Comparison of ENCODE assay signal across 21 mouse cellular contexts in genomic region chr1:187077352-187077751, GRCm38 (mm10).
DNase-seq lines count a peak whose midpoint lies in the region; ATAC-seq and TF ChIP-seq lines count a peak whose summit lies in the region.
"Had no signal": no experiment of that assay in that cellular context is flagged by ENCODE, and none has a peak within 500 bp of the region (broad histone marks: within the 10 kb centered on the region; RNA-seq: fewer than 3 reads in every experiment).

No protein-coding gene starts in this region.

- no peak overlapping the region for H3K9ac ChIP-seq in kidney, postnatal 0 days (ENCODE audit: low read depth, low read length)
- H3K9ac ChIP-seq in kidney, embryonic 16.5 days (replicated peaks; ENCODE audit: low read length), result no peak overlapping the region
- no peak overlapping the region for H3K9ac ChIP-seq in hindbrain, embryonic 11.5 days (ENCODE audit: low read depth, low read length)
- H3K9ac ChIP-seq in neural tube, embryonic 11.5 days (ENCODE audit: low read length), result no peak overlapping the region
- H3K9ac ChIP-seq: embryonic facial prominence, embryonic 13.5 days; limb, embryonic 12.5 days; liver, embryonic 14.5 days had no signal

- no peaks in the 10 kb centered on the region for H3K36me3 ChIP-seq in kidney, postnatal 0 days (ENCODE audit: insufficient read depth, low read length)
- no peaks in the 10 kb centered on the region for H3K36me3 ChIP-seq in kidney, embryonic 16.5 days (ENCODE audit: insufficient read depth, low read length)
- no peaks in the 10 kb centered on the region for H3K36me3 ChIP-seq in hindbrain, embryonic 11.5 days (ENCODE audit: control insufficient read depth, insufficient read depth, low read length)
- no peaks in the 10 kb centered on the region for H3K36me3 ChIP-seq in neural tube, embryonic 11.5 days (ENCODE audit: control insufficient read depth, insufficient read depth, low read length)
- H3K36me3 ChIP-seq: embryonic facial prominence, embryonic 13.5 days; heart, embryonic 10.5 days; limb, embryonic 12.5 days had no signal

- no peak overlapping the region for H3K27ac ChIP-seq in kidney, postnatal 0 days
- H3K27ac ChIP-seq in kidney, embryonic 16.5 days (ENCODE audit: low read length), result no peak overlapping the region
- H3K27ac ChIP-seq in hindbrain, embryonic 11.5 days (ENCODE audit: low read depth, low read length), result no peak overlapping the region
- no peak overlapping the region for H3K27ac ChIP-seq in neural tube, embryonic 11.5 days (ENCODE audit: low read depth, low read length)
- H3K27ac ChIP-seq: embryonic facial prominence, embryonic 13.5 days; heart, embryonic 10.5 days; limb, embryonic 12.5 days; liver, embryonic 14.5 days had no signal

- H3K4me2 ChIP-seq in kidney, postnatal 0 days (ENCODE audit: low read length), result no peak overlapping the region
- no peak overlapping the region for H3K4me2 ChIP-seq in kidney, embryonic 16.5 days (replicated peaks; ENCODE audit: low read depth, low read length)
- H3K4me2 ChIP-seq in hindbrain, embryonic 11.5 days (replicated peaks; ENCODE audit: low read depth, low read length), result no peak overlapping the region
- H3K4me2 ChIP-seq in neural tube, embryonic 11.5 days (ENCODE audit: low read depth), result no peak overlapping the region
- H3K4me2 ChIP-seq: embryonic facial prominence, embryonic 13.5 days; limb, embryonic 12.5 days had no signal

- peak; percentile 52 to 56 for DNase-seq in cerebellum, postnatal 10 days
- no peak for DNase-seq in cerebellum, adult 8-10 months
- peak; percentile 3 for DNase-seq in kidney, postnatal 0 days (ENCODE audit: low spot score)
- peak; percentile 35 for DNase-seq in hindbrain, embryonic 11.5 days (ENCODE audit: low spot score)
- peak; percentile 15 for DNase-seq in neural tube, embryonic 11.5 days (ENCODE audit: low spot score)
- DNase-seq in ovary, postnatal 36 days (ENCODE audit: low spot score), result no peak
- no peak for DNase-seq in frontal cortex, postnatal 10 days (ENCODE audit: low spot score in 2 of 2)
- DNase-seq: adrenal gland, adult 8-10 months; cerebellum, adult 9-10 months; gastrocnemius, postnatal 25 days; heart, postnatal 14 days; kidney, postnatal 25 days; lung, postnatal 14 days; right cerebral cortex, adult 18-20 months; thymus, postnatal 4 days had no signal

- TF ChIP-seq CTCF in kidney, postnatal 0 days (IDR thresholded peaks at IDR 0.05; ENCODE audit: low read depth), result no peak

- H3K4me3 ChIP-seq in kidney, postnatal 0 days (replicated peaks; ENCODE audit: low read depth, low read length), result no peak overlapping the region
- no peak overlapping the region for H3K4me3 ChIP-seq in kidney, embryonic 16.5 days (ENCODE audit: low read length)
- no peak overlapping the region for H3K4me3 ChIP-seq in hindbrain, embryonic 11.5 days (ENCODE audit: low read depth, low read length)
- H3K4me3 ChIP-seq in neural tube, embryonic 11.5 days (ENCODE audit: low read depth, low read length), result no peak overlapping the region
- H3K4me3 ChIP-seq: embryonic facial prominence, embryonic 13.5 days; heart, embryonic 10.5 days; limb, embryonic 12.5 days had no signal

- WGBS in kidney, postnatal 0 days, result 34% methylated on average over 9 of the region's 9 CpGs
- WGBS in kidney, embryonic 16.5 days, result 31% methylated on average over 9 of the region's 9 CpGs
- WGBS in hindbrain, embryonic 11.5 days, result 44% methylated on average over 9 of the region's 9 CpGs
- WGBS in neural tube, embryonic 11.5 days, result 48% methylated on average over 9 of the region's 9 CpGs

- no peak for ATAC-seq in kidney, postnatal 0 days (replicated peaks; ENCODE audit: low FRiP score, low read depth)
- no peak for ATAC-seq in kidney, embryonic 16.5 days (ENCODE audit: low FRiP score, low TSS enrichment)
- peak; percentile 78 for ATAC-seq in hindbrain, embryonic 11.5 days (ENCODE audit: low FRiP score)
- peak; percentile 65 for ATAC-seq in neural tube, embryonic 11.5 days (ENCODE audit: insufficient read depth, low FRiP score, low TSS enrichment)
- ATAC-seq: intestine, postnatal 0 days had no signal

- no peaks in the 10 kb centered on the region for H3K9me3 ChIP-seq in kidney, postnatal 0 days (replicated peaks; ENCODE audit: low read length)
- 0 out of 2 replicates have a peak, but pooled peaks cover 3% of the 10 kb centered on the region for H3K9me3 ChIP-seq in kidney, embryonic 16.5 days (ENCODE audit: low read length)
- H3K9me3 ChIP-seq in hindbrain, embryonic 11.5 days (ENCODE audit: control insufficient read depth, low read length), result no peaks in the 10 kb centered on the region
- H3K9me3 ChIP-seq in neural tube, embryonic 11.5 days (ENCODE audit: control insufficient read depth, low read length), result no peaks in the 10 kb centered on the region
- H3K9me3 ChIP-seq: heart, embryonic 10.5 days had no signal

- H3K4me1 ChIP-seq in kidney, postnatal 0 days (replicated peaks; ENCODE audit: insufficient read depth, low read length), result no peaks in the 10 kb centered on the region
- H3K4me1 ChIP-seq in kidney, embryonic 16.5 days (ENCODE audit: insufficient read depth, low read length), result no peaks in the 10 kb centered on the region
- H3K4me1 ChIP-seq in hindbrain, embryonic 11.5 days (replicated peaks; ENCODE audit: control insufficient read depth, insufficient read depth, low read length), result no peaks in the 10 kb centered on the region
- peaks cover 3% of the 10 kb centered on the region; the same call in 1 of the 2 replicates for H3K4me1 ChIP-seq in neural tube, embryonic 11.5 days (ENCODE audit: control insufficient read depth, insufficient read depth, low read length)
- H3K4me1 ChIP-seq: embryonic facial prominence, embryonic 13.5 days; heart, embryonic 10.5 days; limb, embryonic 12.5 days had no signal

- no peaks in the 10 kb centered on the region for H3K27me3 ChIP-seq in kidney, postnatal 0 days (ENCODE audit: insufficient read depth, low read length)
- H3K27me3 ChIP-seq in kidney, embryonic 16.5 days (ENCODE audit: insufficient read depth, low read length), result no peaks in the 10 kb centered on the region
- no peaks in the 10 kb centered on the region for H3K27me3 ChIP-seq in hindbrain, embryonic 11.5 days (ENCODE audit: control insufficient read depth, insufficient read depth, low read length)
- H3K27me3 ChIP-seq in neural tube, embryonic 11.5 days (ENCODE audit: control insufficient read depth, insufficient read depth, low read length), result no peaks in the 10 kb centered on the region
- H3K27me3 ChIP-seq: embryonic facial prominence, embryonic 13.5 days; limb, embryonic 12.5 days had no signal

Comparison
In these comparisons a context has a peak if more than half of its experiments do, and no peak if none do; other contexts are left out.
1. DNase-seq: peak in cerebellum, postnatal 10 days (2 of 2), kidney, postnatal 0 days (single experiment), hindbrain, embryonic 11.5 days (single experiment) and neural tube, embryonic 11.5 days (single experiment); none in cerebellum, adult 8-10 months (single experiment), ovary, postnatal 36 days (single experiment) and frontal cortex, postnatal 10 days (0 of 2).
2. ATAC-seq: peak in hindbrain, embryonic 11.5 days (single experiment) and neural tube, embryonic 11.5 days (single experiment); none in kidney, postnatal 0 days (single experiment) and kidney, embryonic 16.5 days (single experiment).